Mouse (Mus musculus) left cerebral cortex, adult 6 months (tissue): ENCODE data around the gene Esp31. TPM values are rescaled to one million over a fixed set of nuclear protein-coding genes. Genes with fewer than 3 reads are reported as not detected.

Experiments
- long read RNA-seq, 2 experiments: library from polyadenylated mRNA; unstranded; transcript quantifications; one replicate each; pipeline ENCODE4 v2.0.0; 2019 to 2020
- polyA plus RNA-seq: library from polyadenylated mRNA; unstranded; fragments of <200 nt; fragmentation: Nextera tagmentation; gene quantifications from 2 replicates; pipeline ENCODE4 v1.2.3, GENCODE M21; 2021

Esp31 gene
- not detected in 2 replicates for polyA plus RNA-seq
- long read RNA-seq, experiment 1 = 0 reads
- long read RNA-seq, experiment 2 = 0 reads

GRCm38 (mm10) chr17:38639147-38639546, at the start of gene Esp31:
Esp31 (plus strand) TSS chr17:38639447.

Other genes with a start within 250 kb of the Esp31 start
- not detected in 2 replicates for gene Esp36, start 219.3 kb upstream of the Esp31 start, polyA plus RNA-seq
- not detected in 2 replicates for gene Esp34, start 85.3 kb upstream of the Esp31 start, polyA plus RNA-seq